Mouse (Mus musculus) forebrain, embryonic 12.5 days (tissue): ENCODE data around the gene Yrdc. TPM values are rescaled to one million over a fixed set of nuclear protein-coding genes. Genes with fewer than 3 reads are reported as not detected.

Source experiments
- ATAC-seq: fragments of 200-750 bp; cut with Nextera tagmentation; 2 replicates; pipeline ENCODE4 v1.8.0; 2017; ENCODE audit warnings: moderate TSS enrichment; ENCODE audit not compliant: low FRiP score
- H3K27ac ChIP-seq: fragments of 300-500 bp; sonication (generic); 2 replicates; pipeline ENCODE4 v1.5.1; 2016; ENCODE audit warnings: mild to moderate bottlenecking
- H3K27me3 ChIP-seq: fragments of 300-500 bp; sonication (generic); 2 replicates; pipeline ENCODE4 v1.6.1; 2016; ENCODE audit warnings: mild to moderate bottlenecking
- H3K36me3 ChIP-seq: fragments of 300-500 bp; sonication (generic); replicated peaks from 2 replicates; pipeline ENCODE4 v1.6.1; 2016; ENCODE audit warnings: mild to moderate bottlenecking
- H3K4me1 ChIP-seq: fragments of 300-500 bp; sonication (generic); 2 replicates; pipeline ENCODE4 v1.6.1; 2016
- H3K4me2 ChIP-seq: fragments of 300-500 bp; sonication (generic); 2 replicates; pipeline ENCODE4 v1.6.1; 2016; ENCODE audit warnings: mild to moderate bottlenecking, moderate library complexity
- H3K4me3 ChIP-seq: fragments of 300-500 bp; sonication (generic); replicated peaks from 2 replicates; pipeline ENCODE4 v1.5.1; 2016; ENCODE audit warnings: mild to moderate bottlenecking
- H3K9ac ChIP-seq: fragments of 300-500 bp; sonication (generic); 2 replicates; pipeline ENCODE4 v1.6.1; 2016; ENCODE audit warnings: mild to moderate bottlenecking
- H3K9me3 ChIP-seq: fragments of 300-500 bp; sonication (generic); 2 replicates; pipeline ENCODE4 v1.6.1; 2016
- WGBS: fragments of 180-500 bp; shearing (Covaris S2); methylation state at CpG from one replicate; pipeline ENCODE4 v1.1.7; 2016; 5-methylcytosine and 5-hydroxymethylcytosine counted together
- polyA plus RNA-seq: library from polyadenylated mRNA; unstranded; fragments of >200 nt; fragmentation: Nextera tagmentation; extraction: Ambion mirVana; gene quantifications from 2 replicates; pipeline ENCODE4 v1.2.1, GENCODE M21; 2016

Yrdc gene
- polyA plus RNA-seq, 1 experiment from 2014 or later: 48.5 TPM

DNA sequence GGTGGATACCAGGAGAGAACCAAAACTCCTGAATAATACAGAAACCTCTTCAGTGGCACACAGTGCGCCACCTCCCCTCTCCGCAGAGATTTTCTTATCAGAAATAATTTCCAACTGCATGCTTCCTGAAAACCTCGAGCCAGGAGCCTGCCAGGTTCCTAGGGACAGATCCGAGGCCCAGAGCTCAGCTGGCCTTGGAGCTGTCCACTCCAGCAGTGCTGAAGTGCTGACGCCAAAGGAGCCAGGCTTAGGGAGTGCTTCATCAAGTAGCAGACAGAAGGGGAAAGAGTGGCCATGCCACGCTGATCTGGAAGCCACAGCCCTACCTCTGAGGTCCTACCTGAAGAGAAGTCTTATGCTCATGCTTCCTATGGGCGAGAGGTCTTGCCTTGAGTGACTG is 10.0 kb downstream of the Yrdc start:
- H3K4me2 ChIP-seq: peak overlapping the region; percentile 80
- no peaks in the 10 kb centered on the region for H3K9me3 ChIP-seq
- no peak overlapping the region for H3K9ac ChIP-seq
- H3K27me3 ChIP-seq: 0 out of 2 replicates have a peak, but pooled peaks cover 8% of the 10 kb centered on the region
- 17% methylated on average over 7 of the region's 7 CpGs for WGBS
- H3K4me1 ChIP-seq: peaks cover 25% of the 10 kb centered on the region
- ATAC-seq: no peak
- no peak overlapping the region for H3K27ac ChIP-seq
- peaks cover 34% of the 10 kb centered on the region for H3K36me3 ChIP-seq
- peak overlapping the region; percentile 75; the same call in 1 of the 2 replicates for H3K4me3 ChIP-seq

GRCm38 (mm10) chr4:124861283-124862188 is 11.1 kb downstream of the Yrdc start, which contains the start of gene Maneal:
Maneal (minus strand) TSS chr4:124862171.
- H3K9ac ChIP-seq: peak within 1 kb of the TSS; percentile 73
- 0 out of 2 replicates have a peak, but pooled peaks cover 8% of the 10 kb centered on the region for H3K27me3 ChIP-seq
- peak within 1 kb of the TSS; percentile 75 for H3K4me3 ChIP-seq
- H3K4me2 ChIP-seq: peak within 1 kb of the TSS; percentile 80
- peaks cover 25% of the 10 kb centered on the region for H3K4me1 ChIP-seq
- peaks cover 23% of the 10 kb centered on the region for H3K36me3 ChIP-seq
- ATAC-seq: peak; percentile 43
- peak within 1 kb of the TSS; percentile 69 for H3K27ac ChIP-seq
- 3% methylated on average over 44 of the region's 77 CpGs for WGBS
- no peaks in the 10 kb centered on the region for H3K9me3 ChIP-seq

DNA sequence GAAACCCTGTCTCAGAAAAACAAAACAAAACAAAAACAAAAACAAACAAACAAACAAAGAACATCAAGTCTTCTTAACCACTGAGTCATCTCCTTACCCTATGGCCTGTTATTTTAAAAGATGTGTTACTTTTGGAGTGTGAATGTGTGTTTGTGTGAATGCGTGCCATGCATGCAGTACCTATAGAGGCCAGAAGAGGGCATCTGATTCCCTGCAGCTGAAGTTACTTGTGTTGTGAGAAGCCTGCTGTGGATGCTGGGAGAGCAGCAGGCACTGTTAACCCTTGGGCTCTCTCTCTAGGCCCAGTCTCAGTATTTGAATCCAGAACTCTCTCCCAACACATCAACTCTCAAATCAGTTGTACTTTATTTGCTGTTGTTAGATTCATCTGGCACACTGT is 22.2 kb downstream of the Yrdc start:
- 91% methylated on average over 1 of the region's 1 CpGs for WGBS
- no peak overlapping the region for H3K27ac ChIP-seq
- no peak overlapping the region for H3K4me3 ChIP-seq
- H3K4me1 ChIP-seq: no peaks in the 10 kb centered on the region
- no peak for ATAC-seq
- H3K4me2 ChIP-seq: no peak overlapping the region
- H3K9ac ChIP-seq: no peak overlapping the region
- H3K9me3 ChIP-seq: peaks cover 4% of the 10 kb centered on the region; the same call in 1 of the 2 replicates
- no peaks in the 10 kb centered on the region for H3K36me3 ChIP-seq
- H3K27me3 ChIP-seq: 0 out of 2 replicates have a peak, but pooled peaks cover 4% of the 10 kb centered on the region

DNA sequence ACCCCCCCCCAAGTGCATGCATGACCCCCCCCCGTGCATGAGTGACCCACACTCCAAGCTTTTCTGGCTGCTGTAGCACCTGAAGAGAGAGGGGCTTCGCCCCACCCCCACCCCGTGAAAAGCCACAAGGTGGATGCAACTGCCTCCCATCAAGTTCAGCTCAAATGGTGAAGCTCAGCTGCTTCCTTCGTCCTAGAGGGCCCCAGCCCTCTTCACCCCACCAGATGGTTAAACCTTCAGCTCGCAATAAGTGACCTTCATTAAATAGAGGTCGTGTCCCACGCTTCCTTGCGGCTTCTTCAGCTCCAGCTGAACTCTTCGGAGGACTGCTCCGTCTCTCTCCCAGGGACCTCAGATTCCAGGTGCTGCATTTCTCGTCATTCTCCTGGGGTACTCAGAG is 30.1 kb downstream of the Yrdc start, which contains the start of gene Epha10:
TSS of gene Epha10 (plus strand) at position 301 of the 400 bp plus-strand sequence.
- Histone ChIP-seq H3K4me2 (peak within 1 kb of the TSS; percentile 84), H3K27ac (0 out of 2 replicates have a peak within 1 kb of the TSS, but pooled peaks have one; percentile 50), H3K4me1 (peaks cover 31% of the 10 kb centered on the region), H3K9me3 (no peaks in the 10 kb centered on the region), H3K4me3 (peak within 1 kb of the TSS; percentile 50), H3K36me3 (no peaks in the 10 kb centered on the region), H3K27me3 (peaks cover 66% of the 10 kb centered on the region), H3K9ac (peak within 1 kb of the TSS; percentile 50)
- 5% methylated on average over 11 of the region's 11 CpGs for WGBS
- ATAC-seq: no peak

DNA sequence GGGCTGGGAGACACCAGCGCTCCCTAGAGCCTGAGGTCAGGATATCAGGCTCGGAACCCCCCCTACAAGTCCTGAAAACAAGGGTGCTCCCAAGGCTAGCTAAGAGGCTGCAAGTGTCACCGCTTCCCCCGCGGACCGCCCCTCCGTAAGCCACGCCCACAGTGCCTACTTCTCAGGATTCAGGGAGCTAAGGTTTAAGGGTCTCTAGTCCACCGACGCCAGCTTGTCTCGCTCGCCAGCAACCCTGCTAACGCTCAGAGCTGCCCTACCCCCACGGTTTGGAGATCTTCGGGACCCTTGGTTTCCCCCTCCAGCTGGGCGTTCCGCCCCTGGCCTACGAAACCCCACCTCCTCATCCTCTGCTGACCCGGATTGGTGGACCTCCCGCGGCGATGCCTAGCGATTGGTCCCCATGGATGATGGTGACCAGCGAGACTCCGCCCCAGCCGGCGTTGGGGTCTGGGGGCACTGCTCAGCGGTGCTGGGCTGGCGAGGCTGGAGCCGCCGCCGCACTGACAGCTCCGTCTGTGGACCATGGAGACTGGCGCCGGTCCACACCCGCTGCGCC is 30.9 kb downstream of the Yrdc start:
- peak overlapping the region; percentile 50 for H3K4me3 ChIP-seq
- peak; percentile 98 for ATAC-seq
- H3K4me1 ChIP-seq: peaks cover 31% of the 10 kb centered on the region
- no peaks in the 10 kb centered on the region for H3K9me3 ChIP-seq
- H3K36me3 ChIP-seq: no peaks in the 10 kb centered on the region
- H3K27ac ChIP-seq: 0 out of 2 replicates have a peak overlapping the region, but pooled peaks have one; percentile 50
- peak overlapping the region; percentile 50 for H3K9ac ChIP-seq
- H3K4me2 ChIP-seq: peak overlapping the region; percentile 84
- WGBS: under 1% methylated on average over 37 of the region's 37 CpGs
- peaks cover 74% of the 10 kb centered on the region for H3K27me3 ChIP-seq

GRCm38 (mm10) chr4:124882151-124882729 is 31.8 kb downstream of the Yrdc start:
- Histone ChIP-seq H3K4me2 (peak overlapping the region; percentile 84), H3K36me3 (no peaks in the 10 kb centered on the region), H3K9me3 (no peaks in the 10 kb centered on the region), H3K9ac (peak overlapping the region; percentile 50), H3K27me3 (peaks cover 79% of the 10 kb centered on the region), H3K4me1 (peaks cover 31% of the 10 kb centered on the region), H3K27ac (no peak overlapping the region), H3K4me3 (peak overlapping the region; percentile 50)
- peak; percentile 34 for ATAC-seq
- under 1% methylated on average over 29 of the region's 37 CpGs for WGBS

GRCm38 (mm10) chr4:124888702-124889101 is 38.2 kb downstream of the Yrdc start:
- no peak overlapping the region for H3K9ac ChIP-seq
- no peaks in the 10 kb centered on the region for H3K36me3 ChIP-seq
- H3K9me3 ChIP-seq: no peaks in the 10 kb centered on the region
- 67% methylated on average over 7 of the region's 7 CpGs for WGBS
- H3K4me3 ChIP-seq: no peak overlapping the region
- ATAC-seq: no peak
- H3K4me1 ChIP-seq: peaks cover 4% of the 10 kb centered on the region; the same call in 1 of the 2 replicates
- H3K27me3 ChIP-seq: peaks cover 77% of the 10 kb centered on the region
- H3K4me2 ChIP-seq: no peak overlapping the region
- no peak overlapping the region for H3K27ac ChIP-seq

DNA sequence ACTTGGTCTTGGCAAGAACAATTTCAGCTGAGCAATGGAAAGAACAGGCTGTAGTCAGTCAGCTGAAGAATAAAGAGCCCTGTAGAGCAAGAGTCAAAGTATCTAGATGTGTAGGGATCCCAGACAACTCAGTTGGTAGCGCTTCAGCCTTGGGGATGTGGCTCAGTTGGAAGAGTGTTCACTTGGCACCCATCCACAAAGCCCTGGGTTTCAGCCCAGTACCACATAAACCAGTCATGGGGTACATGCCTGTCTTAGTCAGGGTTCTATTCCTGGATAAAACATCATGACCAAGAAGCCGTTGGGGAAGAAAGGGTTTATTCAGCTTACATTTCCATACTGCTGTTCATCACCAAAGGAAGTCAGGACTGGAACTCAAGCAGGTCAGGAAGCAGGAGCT is 39.5 kb downstream of the Yrdc start:
- 84% methylated on average over 2 of the region's 2 CpGs for WGBS
- peaks cover 17% of the 10 kb centered on the region for H3K4me1 ChIP-seq
- peaks cover 80% of the 10 kb centered on the region for H3K27me3 ChIP-seq
- H3K27ac ChIP-seq: no peak overlapping the region
- H3K9me3 ChIP-seq: no peaks in the 10 kb centered on the region
- no peak overlapping the region for H3K4me2 ChIP-seq
- no peak overlapping the region for H3K4me3 ChIP-seq
- no peak overlapping the region for H3K9ac ChIP-seq
- no peak for ATAC-seq
- no peaks in the 10 kb centered on the region for H3K36me3 ChIP-seq

DNA sequence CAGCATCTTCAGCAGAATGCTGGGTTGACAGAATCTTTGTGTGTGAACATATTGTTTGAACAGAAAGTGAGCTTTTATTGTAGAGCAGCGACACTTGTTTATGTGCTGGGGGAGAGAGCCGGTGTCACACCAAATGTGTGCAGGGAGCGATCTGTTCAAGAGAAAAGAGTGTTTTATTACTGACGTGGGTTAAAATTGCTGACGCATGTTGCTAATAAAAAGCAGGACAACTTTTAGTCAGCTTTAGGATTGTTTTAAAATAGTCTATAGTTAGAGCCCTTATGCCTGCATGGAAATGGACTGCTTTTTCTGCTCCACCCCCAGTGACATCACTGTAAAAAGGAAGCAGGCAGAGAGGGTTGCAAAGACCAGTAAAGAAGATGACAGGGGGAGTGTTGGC is 40.4 kb downstream of the Yrdc start:
- H3K4me1 ChIP-seq: peaks cover 21% of the 10 kb centered on the region
- H3K4me3 ChIP-seq: no peak overlapping the region
- no peak overlapping the region for H3K27ac ChIP-seq
- H3K36me3 ChIP-seq: no peaks in the 10 kb centered on the region
- no peak overlapping the region for H3K9ac ChIP-seq
- WGBS: 72% methylated on average over 5 of the region's 5 CpGs
- ATAC-seq: no peak
- no peaks in the 10 kb centered on the region for H3K9me3 ChIP-seq
- no peak overlapping the region for H3K4me2 ChIP-seq
- H3K27me3 ChIP-seq: peaks cover 82% of the 10 kb centered on the region

DNA sequence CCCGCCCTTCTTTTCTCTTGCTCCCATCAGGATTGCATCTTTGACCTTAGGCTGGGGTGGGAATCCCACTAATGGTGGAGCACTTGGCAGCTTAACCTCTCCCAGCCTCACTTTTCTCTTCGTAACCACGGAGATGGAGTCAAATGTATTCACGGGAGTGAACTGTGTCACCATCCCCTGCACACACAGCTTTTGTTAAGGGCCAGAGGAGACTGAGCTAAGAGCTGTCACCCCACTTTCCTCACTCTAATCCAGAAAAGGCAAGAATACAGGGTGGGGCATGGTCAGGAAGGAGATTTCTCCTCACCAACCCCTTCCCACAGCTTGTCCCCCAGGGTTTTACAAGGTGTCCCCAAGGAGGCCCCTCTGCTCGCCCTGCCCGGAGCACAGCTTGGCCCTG is 43.3 kb downstream of the Yrdc start:
- H3K4me1 ChIP-seq: peaks cover 34% of the 10 kb centered on the region

GRCm38 (mm10) chr4:124894508-124895428 is 44.3 kb downstream of the Yrdc start:
- Histone ChIP-seq H3K4me1 (peaks cover 44% of the 10 kb centered on the region), H3K27me3 (peaks cover 81% of the 10 kb centered on the region), H3K36me3 (no peaks in the 10 kb centered on the region), H3K4me3 (peak overlapping the region; percentile 54), H3K27ac (no peak overlapping the region), H3K9me3 (no peaks in the 10 kb centered on the region), H3K4me2 (peak overlapping the region; percentile 84), H3K9ac (peak overlapping the region; percentile 50; the same call in 1 of the 2 replicates)
- 1% methylated on average over 81 of the region's 83 CpGs for WGBS
- peak; percentile 72; the same call in 1 of the 2 replicates for ATAC-seq

More for the DNA sequence above, 43.3 kb downstream of the Yrdc start:
- no peak overlapping the region for H3K4me3 ChIP-seq
- no peak overlapping the region for H3K9ac ChIP-seq
- WGBS: 30% methylated on average over 6 of the region's 6 CpGs
- H3K9me3 ChIP-seq: no peaks in the 10 kb centered on the region
- peak; percentile 36; the same call in 1 of the 2 replicates for ATAC-seq
- H3K36me3 ChIP-seq: no peaks in the 10 kb centered on the region
- H3K4me2 ChIP-seq: 0 out of 2 replicates have a peak overlapping the region, but pooled peaks have one; percentile 84
- H3K27me3 ChIP-seq: peaks cover 79% of the 10 kb centered on the region
- H3K27ac ChIP-seq: no peak overlapping the region
